Mouse (Mus musculus): Measurements from ENCODE around the gene Tm4sf1. TPM values are rescaled to one million over a fixed set of nuclear protein-coding genes. Genes with fewer than 3 reads are reported as not detected.

Gene Tm4sf1
- polyA plus RNA-seq, 1 experiment = 3.9 TPM

DNA sequence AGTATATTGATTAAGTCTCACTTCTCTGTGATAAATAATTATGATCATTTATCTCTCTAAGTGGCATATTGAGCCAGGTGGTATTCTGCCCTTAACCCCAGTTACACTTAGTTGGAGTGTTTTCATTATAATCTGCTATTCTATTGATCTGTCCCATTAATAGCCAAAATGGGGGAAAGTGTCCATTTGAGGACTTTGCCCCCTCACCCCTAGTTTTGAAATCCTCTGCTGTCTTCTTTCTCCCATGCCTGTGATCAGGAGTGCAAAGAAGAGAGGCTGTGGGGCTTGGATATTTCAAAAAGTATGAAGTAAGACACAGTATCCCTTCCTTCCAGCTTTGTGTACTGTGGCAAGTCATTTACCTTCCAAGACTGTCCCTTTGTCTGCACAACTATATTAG is 5.2 kb downstream of the Tm4sf1 start:
- no peaks in the 10 kb centered on the region; the same call in 1 of the 2 replicates for H3K27me3 ChIP-seq (ENCODE audit: control insufficient read depth, insufficient read depth, low read length)
- H3K4me1 ChIP-seq (ENCODE audit: control insufficient read depth, insufficient read depth, low read length) = peaks cover 9% of the 10 kb centered on the region
- H3K27ac ChIP-seq (ENCODE audit: control insufficient read depth, insufficient read depth, low read depth, low read length) = no peak overlapping the region
- H3K4me3 ChIP-seq (ENCODE audit: control insufficient read depth, low read depth, low read length) = no peak overlapping the region
- no peak for TF ChIP-seq POLR2A (IDR thresholded peaks at IDR 0.05; ENCODE audit: control insufficient read depth, low read depth, low read length)
- no peak for TF ChIP-seq CTCF (IDR thresholded peaks at IDR 0.05; ENCODE audit: control insufficient read depth, insufficient read depth, insufficient replicate concordance, low read depth, low read length)
- H3K36me3 ChIP-seq (ENCODE audit: control insufficient read depth, insufficient read depth, low read length) = no peaks in the 10 kb centered on the region

DNA sequence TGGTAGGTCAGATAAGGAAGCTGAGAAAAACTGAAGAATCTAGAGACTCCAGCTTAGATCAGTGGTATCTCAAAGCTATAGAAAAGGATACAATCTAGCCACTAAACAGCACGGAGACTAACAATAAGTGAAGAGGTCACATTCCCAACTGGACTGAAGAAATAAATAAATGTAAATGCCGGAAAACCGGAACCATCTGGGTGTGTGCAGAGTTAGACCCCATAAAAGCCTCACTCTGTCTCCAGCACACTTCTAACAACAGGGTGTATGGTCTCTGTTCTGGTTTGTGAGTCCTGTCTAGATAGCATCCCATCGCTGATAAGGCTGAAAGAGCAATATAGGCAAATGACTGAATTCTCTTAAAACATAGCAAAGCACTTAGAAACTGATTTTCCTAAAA is 6.2 kb downstream of the Tm4sf1 start:
- no peak overlapping the region for H3K4me3 ChIP-seq (ENCODE audit: control insufficient read depth, low read depth, low read length)
- H3K36me3 ChIP-seq (ENCODE audit: control insufficient read depth, insufficient read depth, low read length) = no peaks in the 10 kb centered on the region
- H3K27me3 ChIP-seq (ENCODE audit: control insufficient read depth, insufficient read depth, low read length) = no peaks in the 10 kb centered on the region; the same call in 1 of the 2 replicates
- H3K4me1 ChIP-seq (ENCODE audit: control insufficient read depth, insufficient read depth, low read length) = peaks cover 9% of the 10 kb centered on the region
- no peak overlapping the region for H3K27ac ChIP-seq (ENCODE audit: control insufficient read depth, insufficient read depth, low read depth, low read length)
- TF ChIP-seq POLR2A (IDR thresholded peaks at IDR 0.05; ENCODE audit: control insufficient read depth, low read depth, low read length) (no peak), CTCF (IDR thresholded peaks at IDR 0.05; ENCODE audit: control insufficient read depth, insufficient read depth, insufficient replicate concordance, low read depth, low read length) (no peak)

DNA sequence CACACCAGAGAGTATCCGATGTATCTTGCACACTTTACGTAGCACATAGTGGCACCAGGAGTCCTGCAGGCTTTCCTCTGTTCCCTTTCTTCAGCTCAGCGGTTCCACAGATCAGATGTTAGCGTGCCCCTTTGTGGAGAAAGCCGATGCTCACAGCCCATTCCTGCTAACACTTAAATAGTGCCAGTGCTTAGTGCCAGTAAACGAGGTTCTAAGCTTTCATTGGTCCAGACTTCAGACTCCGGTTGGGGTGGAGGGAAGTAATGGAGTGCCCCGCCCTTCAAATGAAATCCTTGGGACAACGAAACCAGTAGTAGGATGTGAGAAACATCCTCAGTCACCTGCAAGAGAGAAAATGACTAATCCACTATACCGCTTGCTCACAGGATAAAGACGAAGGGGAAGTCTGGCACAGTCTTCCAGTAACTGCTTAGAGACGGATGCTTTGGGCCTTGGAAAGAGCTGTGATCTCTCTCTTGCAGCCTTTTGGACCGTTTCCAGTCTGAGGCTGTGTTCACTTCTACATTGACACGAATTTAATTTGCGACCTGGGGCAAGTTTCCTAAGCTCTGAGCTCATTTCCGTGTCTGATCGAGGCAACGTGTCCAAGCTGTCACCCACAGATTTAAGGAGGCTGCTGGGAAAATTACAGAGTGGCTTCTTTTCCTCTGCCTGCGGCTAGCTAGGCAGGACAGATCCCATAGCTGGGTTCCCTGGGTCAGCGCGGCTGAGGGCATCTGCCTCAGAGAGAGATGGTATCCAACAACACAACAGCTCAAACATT is 6.9 kb downstream of the Tm4sf1 start:
- Histone ChIP-seq H3K36me3 (ENCODE audit: control insufficient read depth, insufficient read depth, low read length) (no peaks in the 10 kb centered on the region), H3K4me1 (ENCODE audit: control insufficient read depth, insufficient read depth, low read length) (peaks cover 9% of the 10 kb centered on the region), H3K4me3 (ENCODE audit: control insufficient read depth, low read depth, low read length) (peak overlapping the region; percentile 43), H3K27ac (ENCODE audit: control insufficient read depth, insufficient read depth, low read depth, low read length) (peak overlapping the region; percentile 63), H3K27me3 (ENCODE audit: control insufficient read depth, insufficient read depth, low read length) (no peaks in the 10 kb centered on the region; the same call in 1 of the 2 replicates)
- no peak for TF ChIP-seq POLR2A (IDR thresholded peaks at IDR 0.05; ENCODE audit: control insufficient read depth, low read depth, low read length)
- no peak for TF ChIP-seq CTCF (IDR thresholded peaks at IDR 0.05; ENCODE audit: control insufficient read depth, insufficient read depth, insufficient replicate concordance, low read depth, low read length)

DNA sequence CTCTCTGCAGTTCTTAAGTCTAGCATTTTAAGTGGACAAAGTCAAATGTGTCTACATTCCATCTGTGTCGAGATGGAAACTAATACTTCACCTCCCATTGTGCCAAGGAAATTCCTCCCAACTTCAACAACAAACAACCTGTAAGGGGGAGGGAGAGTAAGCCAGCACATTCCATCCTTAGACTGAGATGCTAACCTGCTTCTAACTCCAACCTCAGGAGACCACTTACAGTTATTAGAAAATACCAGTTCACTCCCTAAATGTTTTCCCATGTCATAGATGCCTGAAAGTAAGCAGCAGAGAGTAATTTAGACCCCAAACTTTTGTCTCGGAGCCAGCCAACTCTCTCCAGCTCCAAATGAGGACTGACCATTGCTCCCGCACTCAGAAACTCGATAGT is 7.9 kb downstream of the Tm4sf1 start:
- Histone ChIP-seq H3K4me1 (ENCODE audit: control insufficient read depth, insufficient read depth, low read length) (peaks cover 9% of the 10 kb centered on the region), H3K27ac (ENCODE audit: control insufficient read depth, insufficient read depth, low read depth, low read length) (no peak overlapping the region), H3K4me3 (ENCODE audit: control insufficient read depth, low read depth, low read length) (no peak overlapping the region), H3K36me3 (ENCODE audit: control insufficient read depth, insufficient read depth, low read length) (no peaks in the 10 kb centered on the region), H3K27me3 (ENCODE audit: control insufficient read depth, insufficient read depth, low read length) (no peaks in the 10 kb centered on the region; the same call in 1 of the 2 replicates)
- no peak for TF ChIP-seq CTCF (IDR thresholded peaks at IDR 0.05; ENCODE audit: control insufficient read depth, insufficient read depth, insufficient replicate concordance, low read depth, low read length)
- TF ChIP-seq POLR2A (IDR thresholded peaks at IDR 0.05; ENCODE audit: control insufficient read depth, low read depth, low read length) = no peak

DNA sequence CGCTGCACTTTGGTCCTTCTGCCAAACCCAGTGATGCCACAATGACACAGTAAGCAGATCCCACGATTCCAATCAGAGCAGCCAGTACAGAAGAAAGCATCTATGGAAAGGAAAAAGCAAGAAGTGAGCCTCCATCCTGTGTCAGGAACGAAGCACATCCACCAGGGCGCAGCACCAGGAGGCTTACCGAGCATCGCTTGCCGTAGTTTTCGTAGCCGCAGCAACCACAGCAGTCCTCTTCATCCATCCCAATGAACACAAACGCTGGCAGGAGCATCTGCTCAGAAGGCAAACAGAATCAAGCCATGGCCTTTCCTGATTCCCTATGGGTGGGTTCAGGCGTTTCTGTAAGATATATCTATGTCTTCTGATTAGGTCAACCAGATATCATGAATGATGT is 9.0 kb downstream of the Tm4sf1 start:
- H3K27ac ChIP-seq (ENCODE audit: control insufficient read depth, insufficient read depth, low read depth, low read length) = no peak overlapping the region

DNA sequence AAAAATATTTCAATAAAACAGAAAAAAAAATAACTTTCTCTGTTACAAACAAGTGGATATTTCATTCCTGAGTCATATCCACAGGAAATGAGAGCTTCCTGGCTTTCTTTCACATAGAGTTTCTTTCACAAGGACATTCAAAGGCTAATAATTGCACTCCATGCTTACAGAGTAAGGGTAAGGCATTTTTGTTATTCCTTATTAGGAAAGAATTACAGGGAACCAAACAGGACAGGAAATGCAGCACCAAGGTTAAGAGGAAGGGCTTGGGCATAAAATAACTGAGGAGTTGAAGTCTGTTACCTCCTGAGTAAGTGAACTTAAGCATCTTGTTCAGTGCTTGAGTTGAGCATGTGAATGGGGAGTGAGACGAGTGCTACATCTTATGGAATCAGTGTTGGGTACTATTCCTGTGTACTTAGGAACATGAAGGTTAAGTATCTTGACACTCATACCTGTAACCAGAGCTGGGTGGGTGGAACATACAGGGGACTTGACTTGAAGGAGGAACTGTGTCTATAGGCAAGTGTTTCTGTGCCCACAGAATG is 12.8 kb downstream of the Tm4sf1 start:
- no peaks in the 10 kb centered on the region for H3K27me3 ChIP-seq (ENCODE audit: control insufficient read depth, insufficient read depth, low read length)
- no peak overlapping the region; the same call in 1 of the 2 replicates for H3K27ac ChIP-seq (ENCODE audit: control insufficient read depth, insufficient read depth, low read depth, low read length)
- no peaks in the 10 kb centered on the region for H3K36me3 ChIP-seq (ENCODE audit: control insufficient read depth, insufficient read depth, low read length)
- H3K4me3 ChIP-seq (ENCODE audit: control insufficient read depth, low read depth, low read length) = no peak overlapping the region
- no peaks in the 10 kb centered on the region for H3K4me1 ChIP-seq (ENCODE audit: control insufficient read depth, insufficient read depth, low read length)
- no peak for TF ChIP-seq POLR2A (IDR thresholded peaks at IDR 0.05; ENCODE audit: control insufficient read depth, low read depth, low read length)
- no peak for TF ChIP-seq CTCF (IDR thresholded peaks at IDR 0.05; ENCODE audit: control insufficient read depth, insufficient read depth, insufficient replicate concordance, low read depth, low read length)

More for the DNA sequence above, 9.0 kb downstream of the Tm4sf1 start:
- no peak for TF ChIP-seq POLR2A (IDR thresholded peaks at IDR 0.05; ENCODE audit: control insufficient read depth, low read depth, low read length)
- no peak for TF ChIP-seq CTCF (IDR thresholded peaks at IDR 0.05; ENCODE audit: control insufficient read depth, insufficient read depth, insufficient replicate concordance, low read depth, low read length)
- Histone ChIP-seq H3K4me1 (ENCODE audit: control insufficient read depth, insufficient read depth, low read length) (peaks cover 9% of the 10 kb centered on the region), H3K36me3 (ENCODE audit: control insufficient read depth, insufficient read depth, low read length) (no peaks in the 10 kb centered on the region), H3K27me3 (ENCODE audit: control insufficient read depth, insufficient read depth, low read length) (no peaks in the 10 kb centered on the region; the same call in 1 of the 2 replicates), H3K4me3 (ENCODE audit: control insufficient read depth, low read depth, low read length) (no peak overlapping the region)

DNA sequence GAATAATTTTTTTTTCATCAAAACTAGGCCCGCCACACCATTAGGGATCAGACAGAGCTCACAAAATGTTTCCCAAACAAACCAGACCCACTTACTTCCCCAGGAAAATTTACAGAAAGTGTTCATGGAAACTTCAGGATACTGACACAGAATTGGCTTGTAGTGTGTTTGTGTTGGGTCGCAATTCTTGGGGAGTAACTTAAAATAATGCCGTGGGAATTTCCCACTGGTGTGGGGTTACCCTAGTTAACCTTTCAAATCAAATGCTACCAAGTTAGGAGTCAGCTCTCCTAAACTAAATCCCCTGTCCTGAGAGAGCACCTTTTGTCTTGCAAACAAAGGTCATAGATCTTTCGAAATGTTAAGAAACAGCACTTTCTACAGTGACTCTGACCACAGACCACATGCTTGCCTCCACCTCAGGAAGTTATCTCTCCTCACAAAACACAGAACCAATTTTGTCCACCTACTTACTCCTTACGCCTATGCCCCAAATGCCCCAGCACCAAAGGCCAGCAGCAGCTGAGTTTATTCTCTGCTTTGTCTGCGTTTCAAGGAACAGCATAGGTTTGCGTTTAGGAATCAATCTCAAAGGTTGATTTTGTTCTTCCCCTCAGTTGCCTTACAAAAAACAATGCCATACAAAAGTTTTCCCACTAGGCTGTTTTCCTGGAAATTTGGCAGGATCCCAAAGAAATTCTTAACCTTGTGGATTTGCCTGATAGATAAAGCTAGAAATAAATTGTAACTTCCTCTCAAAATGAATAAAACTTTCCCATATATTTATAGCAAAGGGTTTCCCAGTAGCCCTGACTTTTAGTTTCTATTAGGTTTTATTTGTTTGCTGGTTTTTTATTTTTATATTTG is 13.7 kb downstream of the Tm4sf1 start:
- H3K4me1 ChIP-seq (ENCODE audit: control insufficient read depth, insufficient read depth, low read length) = no peaks in the 10 kb centered on the region
- no peaks in the 10 kb centered on the region for H3K27me3 ChIP-seq (ENCODE audit: control insufficient read depth, insufficient read depth, low read length)
- no peak overlapping the region for H3K4me3 ChIP-seq (ENCODE audit: control insufficient read depth, low read depth, low read length)
- no peak for TF ChIP-seq CTCF (IDR thresholded peaks at IDR 0.05; ENCODE audit: control insufficient read depth, insufficient read depth, insufficient replicate concordance, low read depth, low read length)
- no peak for TF ChIP-seq POLR2A (IDR thresholded peaks at IDR 0.05; ENCODE audit: control insufficient read depth, low read depth, low read length)
- no peaks in the 10 kb centered on the region for H3K36me3 ChIP-seq (ENCODE audit: control insufficient read depth, insufficient read depth, low read length)
- no peak overlapping the region for H3K27ac ChIP-seq (ENCODE audit: control insufficient read depth, insufficient read depth, low read depth, low read length)

Data from testis, adult 2 months (tissue).